Mouse (Mus musculus) embryonic facial prominence, embryonic 15.5 days (tissue): ENCODE data around the gene Rpp14. TPM values are rescaled to one million over a fixed set of nuclear protein-coding genes. Genes with fewer than 3 reads are reported as not detected.

ENCODE experiments used
- ATAC-seq: fragments of 200-750 bp; cut with Nextera tagmentation; 2 replicates; pipeline ENCODE4 v1.8.0; 2017; ENCODE audit warnings: low read depth, moderate TSS enrichment; ENCODE audit not compliant: insufficient number of reproducible peaks, low FRiP score, low TSS enrichment
- H3K27ac ChIP-seq: fragments of 300-500 bp; sonication (generic); replicated peaks from 2 replicates; pipeline ENCODE4 v1.5.1; 2015; ENCODE audit warnings: mild to moderate bottlenecking, inconsistent platforms
- H3K27me3 ChIP-seq: fragments of 300-500 bp; sonication (generic); 2 replicates; pipeline ENCODE4 v1.6.1; 2015; ENCODE audit warnings: inconsistent platforms
- H3K36me3 ChIP-seq: fragments of 300-500 bp; sonication (generic); 2 replicates; pipeline ENCODE4 v1.6.1; 2015; ENCODE audit warnings: mild to moderate bottlenecking, inconsistent platforms
- H3K4me1 ChIP-seq: fragments of 300-500 bp; sonication (generic); 2 replicates; pipeline ENCODE4 v1.6.1; 2015; ENCODE audit warnings: inconsistent platforms
- H3K4me2 ChIP-seq: fragments of 300-500 bp; sonication (generic); replicated peaks from 2 replicates; pipeline ENCODE4 v1.6.1; 2015; ENCODE audit warnings: mild to moderate bottlenecking, inconsistent platforms
- H3K4me3 ChIP-seq: fragments of 300-500 bp; sonication (generic); replicated peaks from 2 replicates; pipeline ENCODE4 v1.5.1; 2015; ENCODE audit warnings: mild to moderate bottlenecking, inconsistent platforms
- H3K9ac ChIP-seq: fragments of 300-500 bp; sonication (generic); 2 replicates; pipeline ENCODE4 v1.6.1; 2015; ENCODE audit warnings: inconsistent platforms
- H3K9me3 ChIP-seq: fragments of 300-500 bp; sonication (generic); replicated peaks from 2 replicates; pipeline ENCODE4 v1.6.1; 2016; ENCODE audit warnings: inconsistent platforms
- WGBS: fragments of 180-500 bp; shearing (Covaris S2); methylation state at CpG from one replicate; pipeline ENCODE4 v1.1.7; 2015; 5-methylcytosine and 5-hydroxymethylcytosine counted together
- polyA plus RNA-seq: library from polyadenylated mRNA; unstranded; fragments of >200 nt; fragmentation: Nextera tagmentation; extraction: Ambion mirVana; gene quantifications from 2 replicates; pipeline ENCODE4 v1.2.1, GENCODE M21; 2015

Rpp14 gene
- polyA plus RNA-seq, 1 experiment from 2014 or later, result 45.2 TPM

DNA sequence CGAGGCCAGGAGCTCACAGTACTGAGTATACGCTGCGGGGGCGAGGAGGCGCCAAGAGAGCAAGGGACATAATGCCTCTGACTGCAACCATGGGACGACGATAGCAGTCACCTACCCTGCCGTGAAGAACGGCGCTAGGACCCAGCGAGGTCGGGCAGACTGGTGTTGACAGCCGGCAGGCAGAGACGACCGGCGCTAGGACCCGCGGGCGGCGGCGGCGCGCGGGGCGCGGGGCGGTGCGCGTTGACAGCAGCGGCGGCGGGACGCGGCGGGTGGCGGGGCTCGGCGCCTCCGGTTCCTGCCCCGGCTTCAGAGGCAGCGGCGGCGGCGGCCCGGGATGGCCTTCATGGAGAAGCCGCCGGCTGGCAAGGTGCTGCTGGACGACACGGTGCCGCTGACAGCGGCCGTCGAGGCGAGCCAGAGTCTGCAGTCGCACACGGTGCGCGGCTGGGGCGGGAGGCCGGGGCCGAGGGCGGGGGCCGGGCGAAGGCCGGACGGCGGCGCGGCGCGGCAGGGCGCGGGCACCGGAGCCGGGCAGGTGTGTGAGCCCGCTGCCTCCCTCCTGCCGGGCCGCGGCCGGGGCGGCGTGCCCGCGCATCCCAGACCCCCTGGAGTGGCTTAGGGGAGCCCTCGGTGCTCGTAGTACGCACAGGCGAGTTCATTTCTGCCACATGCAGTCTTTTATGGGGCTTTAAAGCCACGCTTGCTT, 18.0 kb downstream of the Rpp14 start, which contains the start of gene Pxk:
Gene Pxk (plus strand): TSS at position 234 of the 709 bp plus-strand sequence.
- Histone ChIP-seq H3K9ac (peak within 1 kb of the TSS; percentile 73), H3K4me3 (peak within 1 kb of the TSS; percentile 90), H3K4me2 (peak within 1 kb of the TSS; percentile 72), H3K9me3 (no peaks in the 10 kb centered on the region), H3K4me1 (peaks cover 14% of the 10 kb centered on the region), H3K27ac (peak within 1 kb of the TSS; percentile 65; the same call in 1 of the 2 replicates), H3K36me3 (no peaks in the 10 kb centered on the region), H3K27me3 (no peaks in the 10 kb centered on the region)
- peak; percentile 93 for ATAC-seq
- under 1% methylated on average over 89 of the region's 89 CpGs for WGBS

DNA sequence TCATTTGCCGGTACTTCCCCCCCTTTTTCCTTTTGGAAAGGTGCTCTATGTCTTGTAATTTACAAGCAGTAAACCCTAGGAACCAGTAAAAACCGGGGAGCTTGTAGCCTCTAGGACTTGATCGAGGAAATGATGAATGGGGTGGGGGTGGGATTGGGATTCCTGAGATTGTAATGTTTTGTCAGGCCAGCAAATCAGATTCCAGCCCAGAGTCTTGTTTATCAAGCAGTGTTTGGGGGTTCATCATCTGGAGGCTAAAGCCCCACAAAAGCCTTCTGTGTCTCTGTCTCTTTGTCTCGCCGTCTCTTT, 18.5 kb downstream of the Rpp14 start:
- WGBS, result 2% methylated on average over 5 of the region's 5 CpGs
- peak overlapping the region; percentile 90 for H3K4me3 ChIP-seq
- no peaks in the 10 kb centered on the region for H3K36me3 ChIP-seq
- H3K27ac ChIP-seq, result peak overlapping the region; percentile 65; the same call in 1 of the 2 replicates
- peaks cover 14% of the 10 kb centered on the region for H3K4me1 ChIP-seq
- H3K27me3 ChIP-seq, result no peaks in the 10 kb centered on the region
- ATAC-seq, result no peak
- no peaks in the 10 kb centered on the region for H3K9me3 ChIP-seq
- H3K4me2 ChIP-seq, result peak overlapping the region; percentile 72
- H3K9ac ChIP-seq, result peak overlapping the region; percentile 73

- H3K9ac ChIP-seq, result no peak overlapping the region; the same call in 1 of the 2 replicates
- H3K4me3 ChIP-seq, result no peak overlapping the region
These were observed 19.4 kb downstream of the Rpp14 start for GRCm38 (mm10) chr14:8099561-8100021.

DNA sequence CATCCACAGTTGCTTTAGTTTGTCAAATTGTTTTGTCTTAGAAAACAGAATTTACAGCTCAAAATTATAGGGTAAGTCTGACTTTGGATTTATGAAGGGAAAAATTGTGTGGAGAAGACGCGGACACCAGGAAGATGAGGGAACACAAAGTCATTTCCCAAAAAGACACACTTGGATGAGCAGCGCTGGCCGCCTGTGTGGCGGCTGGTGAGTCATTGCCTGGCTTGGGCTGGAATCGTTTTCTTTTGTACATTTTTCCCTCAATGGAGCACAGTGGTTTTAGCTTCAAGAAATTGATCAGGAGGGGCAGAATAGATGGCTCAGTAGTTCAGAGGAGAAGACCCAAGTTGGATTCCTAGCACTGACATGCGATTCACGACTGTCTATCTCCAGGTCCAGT, 21.7 kb downstream of the Rpp14 start:
- Histone ChIP-seq H3K4me2 (no peak overlapping the region), H3K27ac (no peak overlapping the region), H3K9ac (no peak overlapping the region), H3K36me3 (no peaks in the 10 kb centered on the region), H3K4me1 (peaks cover 14% of the 10 kb centered on the region), H3K4me3 (no peak overlapping the region), H3K9me3 (no peaks in the 10 kb centered on the region), H3K27me3 (no peaks in the 10 kb centered on the region)
- no peak for ATAC-seq
- WGBS, result 89% methylated on average over 8 of the region's 8 CpGs

More at GRCm38 (mm10) chr14:8099561-8100021, 19.4 kb downstream of the Rpp14 start:
- Histone ChIP-seq H3K27me3 (no peaks in the 10 kb centered on the region), H3K4me1 (peaks cover 14% of the 10 kb centered on the region), H3K27ac (no peak overlapping the region), H3K4me2 (peak overlapping the region; percentile 72), H3K36me3 (no peaks in the 10 kb centered on the region), H3K9me3 (no peaks in the 10 kb centered on the region)
- 43% methylated on average over 10 of the region's 10 CpGs for WGBS
- ATAC-seq, result no peak

GRCm38 (mm10) chr14:8102676-8103075, 22.5 kb downstream of the Rpp14 start:
- H3K4me1 ChIP-seq, result peaks cover 11% of the 10 kb centered on the region
- ATAC-seq, result no peak
- H3K27me3 ChIP-seq, result no peaks in the 10 kb centered on the region
- no peak overlapping the region for H3K27ac ChIP-seq
- H3K36me3 ChIP-seq, result no peaks in the 10 kb centered on the region
- H3K9ac ChIP-seq, result no peak overlapping the region
- H3K4me3 ChIP-seq, result no peak overlapping the region
- no peaks in the 10 kb centered on the region for H3K9me3 ChIP-seq
- 81% methylated on average over 12 of the region's 12 CpGs for WGBS
- no peak overlapping the region for H3K4me2 ChIP-seq

GRCm38 (mm10) chr14:8108047-8108446, 27.9 kb downstream of the Rpp14 start:
- Histone ChIP-seq H3K4me3 (no peak overlapping the region), H3K4me1 (no peaks in the 10 kb centered on the region), H3K27ac (no peak overlapping the region), H3K9ac (no peak overlapping the region), H3K27me3 (no peaks in the 10 kb centered on the region), H3K9me3 (no peaks in the 10 kb centered on the region), H3K4me2 (no peak overlapping the region), H3K36me3 (no peaks in the 10 kb centered on the region)
- 79% methylated on average over 4 of the region's 4 CpGs for WGBS
- ATAC-seq, result no peak

DNA sequence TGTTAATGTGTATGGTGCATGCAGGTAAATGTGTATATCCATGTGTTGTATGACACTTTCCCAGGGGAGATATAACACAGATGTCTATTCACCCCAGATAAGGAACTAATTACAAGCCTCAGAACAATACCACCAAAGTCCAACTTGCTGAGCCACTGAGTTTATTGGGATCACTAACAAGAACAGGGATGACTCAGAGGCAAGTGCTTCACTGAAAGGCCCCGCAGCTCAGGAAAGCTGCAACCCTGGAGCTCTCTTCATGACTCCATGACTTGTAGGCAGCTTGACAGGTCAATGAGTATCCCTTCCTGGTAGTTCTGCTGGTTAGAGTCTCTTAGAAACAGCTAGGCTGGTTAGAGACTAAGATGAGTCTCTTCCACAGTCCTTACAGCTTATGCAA, 28.8 kb downstream of the Rpp14 start:
- no peaks in the 10 kb centered on the region for H3K9me3 ChIP-seq
- no peaks in the 10 kb centered on the region for H3K36me3 ChIP-seq
- H3K27ac ChIP-seq, result no peak overlapping the region
- no peak for ATAC-seq
- no peaks in the 10 kb centered on the region for H3K27me3 ChIP-seq
- H3K4me2 ChIP-seq, result no peak overlapping the region
- no peak overlapping the region for H3K9ac ChIP-seq
- 83% methylated on average over 1 of the region's 1 CpGs for WGBS
- no peak overlapping the region for H3K4me3 ChIP-seq
- no peaks in the 10 kb centered on the region for H3K4me1 ChIP-seq

- ATAC-seq, result no peak
- no peak overlapping the region for H3K9ac ChIP-seq
- H3K4me3 ChIP-seq, result no peak overlapping the region
- H3K9me3 ChIP-seq, result no peaks in the 10 kb centered on the region
- no peaks in the 10 kb centered on the region for H3K27me3 ChIP-seq
- H3K4me2 ChIP-seq, result no peak overlapping the region
- 84% methylated on average over 6 of the region's 6 CpGs for WGBS
- no peak overlapping the region for H3K27ac ChIP-seq
- H3K36me3 ChIP-seq, result no peaks in the 10 kb centered on the region
- no peaks in the 10 kb centered on the region for H3K4me1 ChIP-seq
These were observed 31.4 kb downstream of the Rpp14 start for GRCm38 (mm10) chr14:8111545-8111944.

DNA sequence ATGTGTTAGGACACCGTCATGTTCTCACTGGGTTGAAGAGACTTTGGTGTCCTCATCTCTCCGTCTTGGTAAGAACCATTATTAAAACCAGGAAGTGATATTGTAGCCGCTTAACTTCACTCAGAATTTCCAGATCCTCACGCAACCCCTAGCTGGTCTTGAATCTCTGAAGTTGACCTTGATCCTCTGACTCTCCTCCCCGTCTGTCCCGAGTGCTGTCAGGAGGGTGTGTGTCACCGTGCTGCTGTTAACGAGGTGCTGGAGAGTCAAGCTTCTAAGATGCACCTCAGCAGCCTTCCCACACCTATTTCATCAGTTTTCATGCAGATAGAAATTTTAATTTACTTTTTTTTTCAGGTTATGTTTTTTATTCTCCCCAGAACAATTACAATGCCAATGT, 31.9 kb downstream of the Rpp14 start:
- H3K27ac ChIP-seq, result no peak overlapping the region
- 83% methylated on average over 8 of the region's 8 CpGs for WGBS

GRCm38 (mm10) chr14:8113616-8114015, 33.4 kb downstream of the Rpp14 start:
- Histone ChIP-seq H3K9ac (no peak overlapping the region), H3K4me2 (no peak overlapping the region), H3K27ac (no peak overlapping the region), H3K36me3 (no peaks in the 10 kb centered on the region), H3K4me1 (no peaks in the 10 kb centered on the region), H3K27me3 (no peaks in the 10 kb centered on the region), H3K9me3 (no peaks in the 10 kb centered on the region), H3K4me3 (no peak overlapping the region)
- WGBS, result 85% methylated on average over 2 of the region's 2 CpGs
- ATAC-seq, result no peak

More for the DNA sequence above, 31.9 kb downstream of the Rpp14 start:
- no peaks in the 10 kb centered on the region for H3K36me3 ChIP-seq
- no peak overlapping the region for H3K4me3 ChIP-seq
- ATAC-seq, result no peak
- H3K4me2 ChIP-seq, result no peak overlapping the region
- no peaks in the 10 kb centered on the region for H3K9me3 ChIP-seq
- H3K27me3 ChIP-seq, result no peaks in the 10 kb centered on the region
- no peak overlapping the region for H3K9ac ChIP-seq
- H3K4me1 ChIP-seq, result no peaks in the 10 kb centered on the region

GRCm38 (mm10) chr14:8114306-8114705, 34.1 kb downstream of the Rpp14 start:
- WGBS, result 47% methylated on average over 3 of the region's 3 CpGs

DNA sequence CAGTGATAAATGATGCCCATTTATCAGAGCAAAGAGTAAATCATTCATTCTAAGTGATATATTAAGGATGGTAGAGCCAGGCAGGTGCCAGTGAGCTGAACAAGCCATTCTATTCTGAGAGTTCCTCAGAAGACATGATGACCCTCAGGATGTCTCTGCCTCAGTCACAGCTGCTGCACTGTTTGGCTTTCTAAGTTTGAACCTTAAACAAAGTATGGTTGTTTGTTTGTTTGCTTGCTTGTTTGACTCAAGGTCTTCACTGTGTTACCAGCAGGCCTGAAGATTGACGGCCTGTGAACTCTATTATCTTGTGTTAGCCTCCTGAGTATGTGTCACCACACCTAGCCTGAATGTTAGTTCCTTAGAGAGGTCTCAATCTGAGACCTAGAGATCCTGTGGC, 34.6 kb downstream of the Rpp14 start:
- no peak overlapping the region for H3K27ac ChIP-seq
- no peaks in the 10 kb centered on the region for H3K4me1 ChIP-seq
- no peak for ATAC-seq
- H3K4me2 ChIP-seq, result no peak overlapping the region
- H3K4me3 ChIP-seq, result no peak overlapping the region
- H3K27me3 ChIP-seq, result no peaks in the 10 kb centered on the region
- H3K36me3 ChIP-seq, result no peaks in the 10 kb centered on the region
- 86% methylated on average over 1 of the region's 1 CpGs for WGBS
- no peaks in the 10 kb centered on the region for H3K9me3 ChIP-seq
- no peak overlapping the region for H3K9ac ChIP-seq

More at GRCm38 (mm10) chr14:8114306-8114705, 34.1 kb downstream of the Rpp14 start:
- Histone ChIP-seq H3K4me3 (no peak overlapping the region), H3K36me3 (no peaks in the 10 kb centered on the region), H3K4me1 (no peaks in the 10 kb centered on the region), H3K9ac (no peak overlapping the region), H3K9me3 (no peaks in the 10 kb centered on the region), H3K27me3 (no peaks in the 10 kb centered on the region), H3K4me2 (no peak overlapping the region), H3K27ac (no peak overlapping the region)
- no peak for ATAC-seq
